Mouse (Mus musculus) intestine, postnatal 0 days (tissue): ENCODE measurements around the gene Rbm34. TPM values are rescaled to one million over a fixed set of nuclear protein-coding genes. Genes with fewer than 3 reads are reported as not detected.

Experiments used
- ATAC-seq: fragments of 200-750 bp; cut with Nextera tagmentation; 2 replicates; pipeline ENCODE4 v1.8.0; 2017; ENCODE audit warnings: mild to moderate bottlenecking, moderate TSS enrichment, moderate library complexity
- H3K27ac ChIP-seq: fragments of 300-500 bp; sonication (generic); 2 replicates; pipeline ENCODE4 v1.5.1; 2014; ENCODE audit warnings: mild to moderate bottlenecking, low read depth, low read length, moderate library complexity
- H3K27me3 ChIP-seq: fragments of 300-500 bp; sonication (generic); replicated peaks from 2 replicates; pipeline ENCODE4 v1.6.1; 2014; ENCODE audit warnings: low read length, mixed read lengths; ENCODE audit not compliant: control insufficient read depth, insufficient read depth
- H3K36me3 ChIP-seq: fragments of 300-500 bp; sonication (generic); 2 replicates; pipeline ENCODE4 v1.6.1; 2014; ENCODE audit warnings: mild to moderate bottlenecking, moderate library complexity; ENCODE audit not compliant: control insufficient read depth, insufficient read depth
- H3K4me1 ChIP-seq: fragments of 300-500 bp; sonication (generic); replicated peaks from 2 replicates; pipeline ENCODE4 v1.6.1; 2014; ENCODE audit warnings: antibody characterized with exemption, low read length, mixed read lengths; ENCODE audit not compliant: control insufficient read depth, insufficient read depth
- H3K4me2 ChIP-seq: fragments of 300-500 bp; sonication (generic); replicated peaks from 2 replicates; pipeline ENCODE4 v1.6.1; 2014; ENCODE audit warnings: low read depth, mild to moderate bottlenecking, moderate library complexity
- H3K4me3 ChIP-seq: fragments of 300-500 bp; sonication (generic); 2 replicates; pipeline ENCODE4 v1.5.1; 2014; ENCODE audit warnings: low read depth, low read length
- H3K9ac ChIP-seq: fragments of 300-500 bp; sonication (generic); 2 replicates; pipeline ENCODE4 v1.6.1; 2014; ENCODE audit warnings: mild to moderate bottlenecking, low read depth, low read length
- H3K9me3 ChIP-seq: fragments of 300-500 bp; sonication (generic); 2 replicates; pipeline ENCODE4 v1.6.1; 2016; ENCODE audit warnings: mixed run types; ENCODE audit not compliant: control insufficient read depth
- CTCF ChIP-seq: sonication (generic); IDR thresholded peaks from 2 replicates; pipeline ENCODE4 v1.5.1; 2016; ENCODE audit warnings: low read depth, mild to moderate bottlenecking, control low read depth, antibody characterized with exemption, moderate library complexity
- WGBS: fragments of 180-500 bp; shearing (Covaris S2); extraction: QIAGEN DNeasy Blood & Tissue Kit; methylation state at CpG from one replicate; pipeline ENCODE4 v1.1.7; 2014; 5-methylcytosine and 5-hydroxymethylcytosine counted together
- polyA plus RNA-seq: library from polyadenylated mRNA; unstranded; fragments of >200 nt; fragmentation: Nextera tagmentation; extraction: Ambion mirVana; gene quantifications from 2 replicates; pipeline ENCODE4 v1.2.1, GENCODE M21; 2015

The Rbm34 gene
- polyA plus RNA-seq, 1 experiment from 2014 or later: 25.3 TPM

DNA sequence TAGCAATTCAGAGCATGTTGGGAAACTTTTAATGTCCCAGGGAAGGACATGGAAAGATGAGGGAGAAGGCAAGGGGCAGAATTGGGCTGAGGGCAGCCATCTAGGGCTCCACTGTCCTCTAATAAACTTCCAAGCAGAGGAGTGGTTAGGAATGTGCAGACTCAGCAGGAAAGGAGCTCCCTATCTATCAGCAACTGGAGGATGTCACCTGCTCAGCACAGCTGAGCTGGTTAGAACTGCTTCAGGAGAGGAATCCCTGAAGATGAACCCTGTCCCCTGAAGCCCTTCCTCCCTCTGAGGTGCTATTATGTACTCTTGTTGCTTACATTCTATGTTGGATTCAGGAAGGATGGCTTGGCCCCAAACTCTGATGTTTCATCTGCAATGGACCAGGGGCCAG, 42.8 kb downstream of the Rbm34 start:
- peak; percentile 32 for ATAC-seq
- Histone ChIP-seq H3K4me3 (no peak overlapping the region), H3K9ac (no peak overlapping the region), H3K36me3 (peaks cover 28% of the 10 kb centered on the region), H3K4me2 (no peak overlapping the region), H3K9me3 (no peaks in the 10 kb centered on the region), H3K27me3 (no peaks in the 10 kb centered on the region), H3K27ac (peak overlapping the region; percentile 54; the same call in 1 of the 2 replicates), H3K4me1 (no peaks in the 10 kb centered on the region)
- no peak for TF ChIP-seq CTCF

GRCm38 (mm10) chr8:126927058-126927457, 43.8 kb downstream of the Rbm34 start:
- peak; percentile 75 for TF ChIP-seq CTCF
- H3K9me3 ChIP-seq: no peaks in the 10 kb centered on the region
- ATAC-seq: no peak
- WGBS: 59% methylated on average over 1 of the region's 1 CpGs
- no peak overlapping the region for H3K4me3 ChIP-seq
- no peaks in the 10 kb centered on the region for H3K27me3 ChIP-seq
- H3K9ac ChIP-seq: no peak overlapping the region
- no peaks in the 10 kb centered on the region for H3K4me1 ChIP-seq
- no peak overlapping the region for H3K27ac ChIP-seq
- H3K36me3 ChIP-seq: peaks cover 21% of the 10 kb centered on the region
- H3K4me2 ChIP-seq: no peak overlapping the region

- H3K9ac ChIP-seq: no peak overlapping the region
- no peak overlapping the region for H3K4me2 ChIP-seq
- no peaks in the 10 kb centered on the region for H3K27me3 ChIP-seq
- H3K36me3 ChIP-seq: 0 out of 2 replicates have a peak, but pooled peaks cover 6% of the 10 kb centered on the region
- 92% methylated on average over 7 of the region's 7 CpGs for WGBS
- H3K27ac ChIP-seq: no peak overlapping the region
- peaks cover 4% of the 10 kb centered on the region; the same call in 1 of the 2 replicates for H3K4me1 ChIP-seq
- H3K9me3 ChIP-seq: no peaks in the 10 kb centered on the region
- no peak for ATAC-seq
- H3K4me3 ChIP-seq: no peak overlapping the region
- no peak for TF ChIP-seq CTCF
Measured at GRCm38 (mm10) chr8:126922981-126923380, 47.9 kb downstream of the Rbm34 start.

- ATAC-seq: no peak
- H3K9ac ChIP-seq: no peak overlapping the region
- H3K27ac ChIP-seq: no peak overlapping the region
- H3K36me3 ChIP-seq: no peaks in the 10 kb centered on the region
- H3K9me3 ChIP-seq: no peaks in the 10 kb centered on the region
- H3K4me1 ChIP-seq: peaks cover 4% of the 10 kb centered on the region; the same call in 1 of the 2 replicates
- H3K4me2 ChIP-seq: no peak overlapping the region
- WGBS: 84% methylated on average over 3 of the region's 3 CpGs
- H3K27me3 ChIP-seq: no peaks in the 10 kb centered on the region
- TF ChIP-seq CTCF: no peak
- no peak overlapping the region for H3K4me3 ChIP-seq
Measured at GRCm38 (mm10) chr8:126921432-126921831, 49.4 kb downstream of the Rbm34 start.

DNA sequence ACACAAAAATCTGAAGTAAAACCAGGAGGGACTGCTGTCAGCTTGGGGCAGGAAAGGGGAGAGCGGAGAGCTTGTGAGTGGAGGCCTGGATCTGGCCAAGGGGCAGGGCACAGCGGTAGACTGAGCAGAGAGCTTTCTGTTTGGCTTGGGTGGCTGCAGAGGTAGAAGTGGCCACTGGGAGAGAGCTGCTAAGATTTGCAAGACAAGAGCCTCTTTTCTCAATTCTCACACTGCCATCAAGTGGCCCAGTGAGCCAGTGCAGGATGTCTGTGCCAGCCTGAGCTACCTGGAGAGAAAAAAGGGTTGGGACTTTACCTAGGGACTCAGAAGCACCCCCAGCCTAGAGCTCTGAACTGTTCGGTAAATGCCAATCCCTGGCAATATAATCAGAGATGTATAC, 50.0 kb downstream of the Rbm34 start:
- 11% methylated on average over 3 of the region's 3 CpGs for WGBS
- H3K9ac ChIP-seq: no peak overlapping the region
- no peak overlapping the region for H3K27ac ChIP-seq

DNA sequence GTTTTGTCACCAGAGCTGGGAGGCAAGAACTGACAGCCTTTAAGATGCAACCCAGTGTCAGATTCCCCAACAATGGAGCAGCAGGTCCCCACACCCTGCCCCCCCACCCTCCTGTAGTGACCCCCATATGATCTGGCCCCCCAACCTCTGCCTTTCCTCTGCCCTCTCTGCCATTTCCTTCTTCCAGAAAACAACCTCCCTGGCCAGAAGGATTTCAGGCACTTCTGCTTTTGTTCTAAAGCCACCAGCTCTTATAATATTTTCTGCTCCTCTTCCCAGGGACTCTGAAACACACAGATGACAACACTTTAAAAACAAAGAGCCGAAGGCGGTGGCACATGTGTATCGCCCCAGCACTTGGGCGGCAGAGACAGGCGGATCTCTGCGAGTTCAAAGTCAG, 50.5 kb downstream of the Rbm34 start:
- TF ChIP-seq CTCF: no peak
- Histone ChIP-seq H3K4me3 (no peak overlapping the region), H3K9me3 (no peaks in the 10 kb centered on the region), H3K4me2 (no peak overlapping the region), H3K4me1 (peaks cover 4% of the 10 kb centered on the region; the same call in 1 of the 2 replicates), H3K9ac (no peak overlapping the region), H3K27ac (no peak overlapping the region), H3K27me3 (no peaks in the 10 kb centered on the region), H3K36me3 (no peaks in the 10 kb centered on the region)
- WGBS: 68% methylated on average over 6 of the region's 6 CpGs
- no peak for ATAC-seq

More for the DNA sequence above, 50.0 kb downstream of the Rbm34 start:
- peaks cover 4% of the 10 kb centered on the region; the same call in 1 of the 2 replicates for H3K4me1 ChIP-seq
- TF ChIP-seq CTCF: peak; percentile 94
- no peaks in the 10 kb centered on the region for H3K9me3 ChIP-seq
- no peaks in the 10 kb centered on the region for H3K27me3 ChIP-seq
- H3K4me2 ChIP-seq: no peak overlapping the region
- no peaks in the 10 kb centered on the region for H3K36me3 ChIP-seq
- no peak overlapping the region for H3K4me3 ChIP-seq
- ATAC-seq: peak; percentile 77

GRCm38 (mm10) chr8:126919703-126920102, 51.2 kb downstream of the Rbm34 start:
- no peaks in the 10 kb centered on the region for H3K27me3 ChIP-seq
- no peak overlapping the region for H3K9ac ChIP-seq
- H3K27ac ChIP-seq: peak overlapping the region; percentile 8; the same call in 1 of the 2 replicates
- no peak overlapping the region for H3K4me3 ChIP-seq
- no peaks in the 10 kb centered on the region for H3K9me3 ChIP-seq
- TF ChIP-seq CTCF: no peak
- H3K4me2 ChIP-seq: no peak overlapping the region
- H3K36me3 ChIP-seq: no peaks in the 10 kb centered on the region
- peaks cover 4% of the 10 kb centered on the region; the same call in 1 of the 2 replicates for H3K4me1 ChIP-seq
- no peak for ATAC-seq
- WGBS: 80% methylated on average over 5 of the region's 5 CpGs
